Mouse (Mus musculus): ENCODE measurements around the gene Wsb1.

DNA sequence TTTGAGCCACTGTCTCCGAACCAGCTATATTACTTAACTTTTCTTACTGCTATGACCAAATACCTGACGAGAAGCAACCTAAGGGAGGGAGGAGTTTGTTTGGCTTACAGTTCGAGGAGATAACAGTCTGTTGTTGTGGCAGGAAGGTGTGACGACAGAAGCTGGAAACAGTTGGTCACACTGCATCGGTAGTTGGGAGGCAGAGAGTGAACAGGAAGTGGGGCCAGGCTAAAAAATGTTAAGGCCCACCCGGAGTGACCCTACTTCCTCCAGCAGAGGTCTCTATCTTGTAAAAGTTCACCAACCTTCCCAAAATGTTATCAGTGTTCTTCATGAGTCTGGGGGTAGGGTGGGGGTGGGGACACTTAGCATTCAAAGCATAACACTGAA is 56.6 kb downstream of the Wsb1 start:
- TF ChIP-seq CTCF (conservative IDR thresholded peaks at IDR 0.05; ENCODE audit: low read length) (no peak), NANOG (IDR thresholded peaks at IDR 0.05; ENCODE audit: borderline replicate concordance, low read length) (no peak)
